Mouse (Mus musculus) frontal cortex, postnatal 36 days (tissue): ENCODE data around the gene Tnni1.
A peak's percentile ranks its signal among the peaks of the same experiment; 100 is the strongest.

ENCODE experiments used
- DNase-seq, 2 experiments: peaks; one replicate each; pipeline ENCODE4 v3.0.0; 2022; ENCODE audit warnings: low spot score in 2 of 2

Tnni1 gene

DNA sequence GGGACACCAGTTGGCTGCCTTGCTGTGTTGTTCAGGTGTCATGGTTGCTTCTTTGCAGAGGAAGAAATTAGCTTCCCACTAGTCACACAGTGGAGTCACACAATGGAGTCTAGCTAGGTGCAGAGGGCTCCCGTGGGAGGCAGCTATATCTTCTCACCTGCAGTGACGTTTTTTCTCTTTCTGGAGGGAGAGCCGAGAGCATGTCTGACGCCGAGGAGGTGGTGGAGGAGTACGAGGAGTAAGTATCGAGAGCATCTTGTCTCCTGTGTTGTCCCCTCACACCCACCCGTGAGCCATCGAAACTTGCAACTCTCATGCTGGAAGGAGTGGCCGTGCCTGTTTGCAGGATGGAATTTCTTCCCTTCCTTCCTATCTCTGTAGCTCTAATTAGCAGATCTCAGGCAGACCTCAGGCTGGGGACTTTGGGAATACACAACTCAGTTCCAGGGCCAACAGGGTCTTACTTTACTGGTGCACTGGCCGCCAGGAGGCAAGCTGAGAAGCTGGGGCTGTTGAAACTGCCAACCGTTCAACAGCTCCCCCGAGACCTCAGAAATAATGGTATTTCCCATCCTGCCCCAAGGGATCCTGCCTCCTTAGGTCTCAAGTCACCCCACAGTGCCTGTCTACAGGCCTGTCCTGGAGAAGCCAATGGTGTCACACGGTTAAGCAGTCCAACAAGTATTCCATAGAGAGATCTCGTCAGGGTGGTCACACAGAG is 61.6 kb downstream of the Tnni1 start:
- DNase-seq: no peak

DNA sequence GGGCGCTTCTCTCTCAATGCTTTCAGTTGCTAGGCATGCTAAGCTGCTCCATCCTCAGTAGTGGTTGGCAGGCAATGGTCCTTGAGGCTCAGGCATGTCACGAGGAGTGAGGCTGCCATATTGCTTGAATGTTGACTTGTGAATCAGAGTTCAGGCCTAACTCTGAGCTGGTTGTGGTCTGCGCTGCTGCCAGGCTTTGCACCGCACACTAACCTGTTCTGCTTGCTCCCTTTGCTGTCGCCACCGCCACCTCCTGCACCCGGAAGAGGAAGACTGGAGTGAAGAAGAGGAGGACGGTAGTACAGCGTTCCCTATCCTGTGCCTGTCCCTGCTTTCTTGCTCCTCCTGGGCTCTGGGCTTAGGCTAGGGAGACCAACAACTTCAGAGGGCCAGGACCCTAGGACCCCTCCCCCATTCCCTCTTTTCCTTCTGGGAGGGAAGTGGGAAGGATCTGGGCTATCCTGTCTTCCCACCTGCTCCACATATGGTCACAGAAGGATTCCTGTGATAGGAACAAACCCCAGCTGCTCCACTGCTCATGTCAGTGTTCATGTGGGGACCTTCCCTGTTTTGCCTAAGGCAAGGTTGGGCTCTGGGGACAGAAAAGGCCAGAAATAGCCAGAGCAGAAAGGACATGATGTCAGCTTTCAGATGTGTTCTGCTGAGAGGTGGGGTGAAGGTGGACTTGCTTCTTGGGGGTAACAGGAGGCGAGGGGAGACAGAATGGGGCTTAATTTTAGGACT is 64.5 kb downstream of the Tnni1 start:
- no peak for DNase-seq

DNA sequence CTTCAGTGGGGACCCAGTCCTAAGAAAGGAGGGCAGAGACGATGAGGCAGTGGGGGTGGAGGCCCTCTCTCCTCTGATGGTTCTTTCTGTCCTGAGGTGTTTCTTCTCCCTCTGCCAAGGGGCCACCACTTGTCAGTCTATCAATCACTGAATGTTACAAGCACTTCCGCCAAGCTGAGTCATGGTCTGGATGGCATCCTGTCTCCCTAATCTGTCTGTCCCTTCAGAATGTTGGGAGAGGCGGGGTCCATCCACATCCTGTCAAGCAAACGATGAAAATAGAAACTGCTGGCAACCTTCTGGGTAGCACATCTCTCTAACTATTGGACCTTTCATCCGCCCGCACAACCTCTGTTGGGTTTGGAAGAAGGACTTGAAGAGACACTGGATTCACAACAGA is 65.2 kb downstream of the Tnni1 start:
- no peak for DNase-seq

DNA sequence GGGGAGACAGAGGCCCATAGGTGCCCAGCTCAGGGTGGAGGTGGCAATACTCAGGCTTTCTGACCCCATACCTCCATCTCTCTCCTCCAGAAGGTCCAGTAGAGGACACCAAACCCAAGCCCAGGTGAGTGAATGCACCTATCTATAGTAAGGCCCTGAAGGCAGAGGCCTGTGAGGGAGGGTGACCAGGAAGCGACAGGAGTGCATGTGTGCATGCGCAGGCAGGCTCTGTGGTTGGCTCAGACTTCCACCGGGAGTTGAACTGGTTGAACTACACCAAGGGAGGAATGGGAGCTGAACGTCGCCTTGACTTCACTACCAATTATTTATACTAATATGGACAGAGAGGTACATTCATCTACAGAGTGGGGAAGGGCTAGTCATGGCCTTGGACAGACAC is 67.4 kb downstream of the Tnni1 start:
- no peak for DNase-seq

DNA sequence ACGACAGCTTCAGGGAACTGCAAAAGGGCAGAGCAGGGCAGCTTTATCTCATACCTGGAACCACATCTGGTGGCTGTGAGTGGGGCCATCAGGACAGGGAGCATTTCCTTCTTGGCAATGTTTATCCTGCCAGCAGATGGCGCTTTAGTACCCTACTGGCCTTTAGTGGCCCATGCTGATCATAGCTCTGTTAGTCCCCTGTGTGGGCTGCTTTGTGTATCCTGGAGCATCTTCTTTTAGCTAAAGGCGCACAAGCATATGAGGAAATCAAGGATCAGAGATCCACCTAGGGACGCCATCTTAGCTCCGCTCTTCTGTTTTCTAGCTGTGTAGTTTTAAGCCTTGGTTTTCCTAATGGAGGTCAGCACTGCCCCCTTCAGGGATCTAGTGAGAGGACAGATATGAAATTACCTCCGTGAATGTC is 67.9 kb downstream of the Tnni1 start:
- peak in 1 of 2 experiments; percentile 20 for DNase-seq

DNA sequence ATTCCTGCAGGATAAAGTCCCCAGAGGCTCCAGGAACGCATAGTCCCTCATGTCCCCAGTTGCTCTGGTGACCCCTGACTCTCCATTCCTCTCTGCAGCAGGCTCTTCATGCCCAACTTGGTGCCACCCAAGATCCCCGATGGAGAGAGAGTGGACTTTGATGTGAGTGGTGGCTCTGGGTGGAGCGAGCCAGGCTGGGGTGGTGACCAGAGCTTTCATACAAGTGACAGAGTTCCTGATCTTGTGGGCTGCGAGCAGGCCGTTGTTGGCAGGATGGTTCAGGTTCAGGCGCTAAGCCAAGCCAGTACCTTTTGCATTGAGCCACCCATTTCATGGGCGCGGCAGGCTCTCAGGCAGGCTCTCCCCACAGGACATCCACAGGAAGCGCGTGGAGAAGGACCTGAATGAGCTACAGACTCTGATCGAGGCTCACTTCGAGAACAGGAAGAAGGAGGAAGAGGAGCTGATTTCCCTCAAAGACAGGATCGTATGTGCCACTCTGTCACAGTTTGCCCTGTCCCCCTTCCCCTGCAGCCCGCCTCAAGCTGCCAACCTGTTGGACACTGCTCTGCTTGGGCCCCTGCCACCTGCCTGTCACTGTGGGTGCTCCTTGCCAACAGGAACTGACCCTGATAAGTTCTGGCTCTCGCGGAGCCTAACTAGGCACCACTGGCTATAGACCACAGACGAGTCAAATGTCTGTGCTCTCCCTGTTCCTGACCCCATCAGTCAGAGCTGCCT is 68.5 kb downstream of the Tnni1 start:
- no peak for DNase-seq

DNA sequence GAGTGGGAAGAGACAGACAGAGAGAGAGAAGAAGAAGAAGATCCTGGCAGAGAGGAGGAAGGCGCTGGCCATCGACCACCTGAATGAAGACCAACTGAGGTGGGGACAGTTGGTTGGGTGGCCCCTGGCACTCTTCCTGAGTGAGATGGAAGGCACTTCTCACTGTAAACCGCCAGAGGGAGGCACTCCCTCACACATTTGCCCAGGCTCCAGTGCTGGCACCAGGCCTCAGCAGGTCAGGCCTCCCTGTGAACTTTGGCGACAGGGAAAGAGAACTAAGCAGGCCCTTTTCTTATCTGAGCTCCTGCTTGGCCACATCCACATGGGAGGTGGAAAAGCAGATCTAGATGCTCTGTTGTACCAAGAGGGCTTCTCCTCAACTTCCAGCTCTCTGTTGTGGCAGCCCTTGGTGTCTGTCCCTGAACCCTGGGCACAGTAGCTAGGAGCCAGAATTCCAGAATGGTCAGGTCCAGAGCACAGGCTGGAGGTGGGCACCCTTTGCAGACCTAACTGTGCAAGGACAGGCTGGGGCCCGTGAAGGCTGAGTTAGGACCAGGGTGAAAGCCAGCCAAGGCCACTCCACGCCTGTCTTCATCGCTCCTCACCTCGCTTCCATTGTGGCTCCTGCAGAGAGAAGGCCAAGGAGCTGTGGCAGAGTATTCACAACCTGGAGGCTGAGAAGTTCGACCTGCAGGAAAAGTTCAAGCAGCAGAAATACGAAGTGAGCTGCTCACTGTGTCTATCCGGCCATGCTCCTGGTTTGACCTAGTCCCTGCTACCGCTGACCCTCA is 71.7 kb downstream of the Tnni1 start:
- peak in 1 of 2 experiments; percentile 32 for DNase-seq

DNA sequence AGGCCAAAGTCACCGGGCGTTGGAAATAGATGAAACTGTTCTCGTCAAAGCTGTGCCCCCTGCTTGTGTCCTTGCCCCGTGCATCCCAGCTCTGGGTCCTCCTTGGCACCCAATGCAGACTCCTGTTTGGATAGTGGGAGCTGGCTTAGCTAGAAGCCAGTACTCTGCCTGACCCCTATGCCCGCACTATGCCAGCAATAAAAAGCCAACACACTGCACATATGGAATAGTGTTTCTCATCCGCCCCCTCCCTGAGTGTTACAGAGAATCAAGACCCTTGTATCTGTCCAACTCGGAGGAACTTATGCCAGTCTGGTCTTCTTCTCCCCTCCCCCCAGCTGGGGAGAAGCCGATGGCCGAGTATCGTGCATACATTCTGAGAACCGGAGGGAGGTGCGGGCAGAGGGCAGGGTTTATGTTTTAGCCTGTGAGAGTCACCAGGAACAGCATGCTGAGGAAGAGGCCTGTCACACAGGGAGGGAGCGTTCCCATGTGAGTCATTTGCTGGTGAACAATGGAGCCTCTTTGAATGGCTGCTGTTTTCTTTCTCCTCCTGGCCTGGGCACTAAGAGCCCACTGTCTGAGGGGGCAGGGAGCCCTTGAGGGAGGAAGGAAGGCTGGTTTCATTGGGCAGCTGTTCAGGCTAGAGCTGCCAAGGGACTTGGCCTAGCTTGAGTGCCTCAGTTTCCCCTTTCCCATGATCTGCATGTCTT is 73.0 kb downstream of the Tnni1 start:
- no peak for DNase-seq

DNA sequence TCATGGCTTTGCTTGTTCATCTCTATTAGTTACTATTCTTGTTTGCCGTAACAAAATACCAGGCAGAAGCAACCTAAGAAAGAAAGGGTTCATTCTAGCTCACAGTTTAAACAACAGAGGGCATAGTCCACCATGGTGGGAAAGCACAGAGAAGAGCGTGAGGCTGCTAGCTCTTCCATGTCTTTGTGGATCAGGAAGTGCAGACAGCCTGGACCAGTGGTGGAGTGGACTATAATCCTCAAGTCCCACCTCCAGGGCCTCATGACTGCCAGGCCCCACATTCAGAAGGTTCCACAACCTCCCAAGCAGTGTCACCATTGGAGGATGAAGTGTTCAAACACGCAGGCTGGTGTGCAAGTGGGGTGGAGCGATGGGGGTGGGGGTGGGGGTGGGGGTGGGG is 74.0 kb downstream of the Tnni1 start:
- DNase-seq: no peak

DNA sequence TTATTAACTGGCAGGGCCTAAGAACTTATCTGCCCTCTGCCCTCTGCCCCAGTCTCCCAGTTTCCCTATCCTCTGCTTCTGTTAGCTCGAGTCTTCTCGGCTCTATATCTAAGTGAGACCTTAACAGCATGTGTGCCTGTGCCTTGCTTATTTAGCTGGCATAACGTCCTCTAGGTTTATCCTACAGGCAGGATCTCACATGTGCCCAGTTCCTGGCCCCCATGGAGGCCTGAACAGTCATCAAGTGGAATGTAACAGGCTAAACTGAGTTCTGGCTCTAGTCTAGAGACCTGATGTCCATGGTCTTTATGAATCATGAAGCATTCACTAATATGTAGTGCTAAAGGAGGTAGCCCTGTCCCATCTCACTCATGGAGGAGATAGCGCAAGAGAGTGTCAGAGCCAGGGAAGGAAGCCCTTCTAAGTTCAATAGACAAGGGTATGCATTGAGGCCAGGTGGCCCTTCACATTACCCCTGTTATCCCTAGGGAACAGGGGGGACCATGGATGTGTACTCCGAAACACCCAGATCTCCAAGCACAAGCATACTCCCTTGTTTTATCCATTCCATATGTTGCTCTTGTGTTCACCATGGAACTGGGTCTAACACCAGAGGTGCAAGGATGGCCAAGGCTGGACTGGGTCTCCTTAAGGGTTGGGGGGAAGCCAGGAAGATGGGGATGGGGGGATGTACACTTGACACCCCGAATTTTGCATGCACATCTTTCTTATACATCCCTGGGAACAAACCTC is 75.5 kb downstream of the Tnni1 start:
- DNase-seq: no peak

DNA sequence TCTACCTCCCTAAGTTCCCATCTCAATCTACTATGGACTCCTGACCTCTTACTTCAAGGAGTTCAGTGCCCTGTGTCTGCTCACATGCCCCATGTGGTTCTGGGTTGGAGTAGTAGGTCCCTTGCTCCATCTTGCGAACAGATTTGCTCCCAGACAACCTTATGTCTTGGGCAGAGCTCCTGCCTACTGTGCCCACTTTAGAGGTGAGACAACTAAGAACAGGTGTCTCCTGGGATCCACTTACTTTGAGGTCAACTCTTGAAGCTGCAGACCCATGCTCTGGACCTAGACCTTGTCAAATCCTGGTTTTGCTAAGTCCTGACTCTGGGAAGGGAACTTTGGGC is 76.1 kb downstream of the Tnni1 start:
- no peak for DNase-seq

DNA sequence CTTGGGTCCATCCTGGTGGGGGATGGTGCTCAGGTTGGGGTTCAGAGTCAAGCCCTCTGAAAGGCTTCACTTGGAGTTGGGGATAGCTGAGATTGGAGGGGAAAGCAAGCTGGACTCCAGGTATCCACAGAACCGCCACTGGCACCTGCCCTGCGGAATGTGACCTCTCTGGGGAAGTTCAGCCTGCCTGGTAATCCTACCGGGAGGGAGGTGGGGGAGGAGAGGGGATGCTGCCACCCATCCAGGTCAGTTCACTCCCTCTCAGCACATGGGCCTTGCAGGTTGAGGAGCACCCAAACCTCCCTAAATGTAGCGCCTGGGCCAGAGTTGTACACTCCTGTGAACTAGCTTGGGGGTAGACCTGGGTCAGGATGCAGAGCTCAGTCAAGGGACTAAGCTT is 76.8 kb downstream of the Tnni1 start:
- no peak for DNase-seq

DNA sequence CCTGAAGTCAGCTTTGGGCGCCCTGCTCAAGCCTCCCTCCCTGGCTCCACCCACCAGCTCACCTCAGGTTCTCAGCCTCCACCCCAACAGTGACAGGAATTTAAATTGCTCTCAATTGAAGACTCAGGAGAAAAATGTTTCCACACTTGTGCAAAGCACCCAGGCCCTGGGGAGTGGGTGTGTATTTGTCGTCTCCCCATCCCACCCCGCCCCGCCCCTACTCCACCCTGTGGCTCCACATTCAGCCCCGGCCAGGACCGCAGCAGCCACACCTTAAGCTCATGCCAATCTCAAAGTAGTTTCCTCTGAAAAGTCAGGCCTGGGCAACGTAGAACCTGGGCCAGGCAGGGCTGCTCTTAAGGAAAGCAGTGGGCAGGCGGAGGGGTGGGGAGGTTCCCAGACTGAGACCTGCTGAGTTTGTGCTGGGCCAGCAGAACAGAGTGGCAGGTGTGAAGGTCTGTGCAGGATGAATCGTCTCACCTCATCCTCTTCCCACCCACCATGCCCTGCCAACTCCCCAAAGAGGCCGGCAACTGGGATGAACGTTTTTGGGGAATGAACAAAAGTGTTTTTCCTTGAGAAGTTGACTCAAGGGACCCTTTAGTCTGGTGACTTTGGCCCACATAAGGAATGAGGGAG is 78.0 kb downstream of the Tnni1 start:
- no peak for DNase-seq

DNA sequence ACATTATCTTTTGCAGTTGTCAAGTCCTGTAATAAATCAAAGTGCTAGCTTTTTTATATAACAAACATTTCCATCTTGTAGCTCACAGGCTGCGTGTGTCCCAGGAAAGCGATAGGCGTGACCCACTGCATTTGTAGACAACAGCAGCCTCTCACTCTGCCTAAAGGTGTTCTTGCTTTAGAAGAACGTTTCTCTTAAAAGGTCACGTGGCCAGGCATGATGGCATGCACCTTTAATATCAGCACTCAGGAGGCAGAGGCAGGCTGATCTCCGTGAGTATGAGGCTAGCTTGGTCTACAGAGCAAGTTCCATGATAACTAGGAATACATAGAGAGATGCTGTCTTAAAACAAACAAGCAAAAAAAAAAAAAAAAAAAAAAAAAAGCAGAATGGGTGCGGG is 79.3 kb downstream of the Tnni1 start:
- no peak for DNase-seq
